Mouse (Mus musculus): ENCODE results near the gene Usf1. TPM values are rescaled to one million over a fixed set of nuclear protein-coding genes. Genes with fewer than 3 reads are reported as not detected.
A peak's percentile ranks its signal among the peaks of the same experiment; 100 is the strongest.

Gene Usf1
- polyA plus RNA-seq, 1 experiment from 2014 or later = 66.4 TPM

DNA sequence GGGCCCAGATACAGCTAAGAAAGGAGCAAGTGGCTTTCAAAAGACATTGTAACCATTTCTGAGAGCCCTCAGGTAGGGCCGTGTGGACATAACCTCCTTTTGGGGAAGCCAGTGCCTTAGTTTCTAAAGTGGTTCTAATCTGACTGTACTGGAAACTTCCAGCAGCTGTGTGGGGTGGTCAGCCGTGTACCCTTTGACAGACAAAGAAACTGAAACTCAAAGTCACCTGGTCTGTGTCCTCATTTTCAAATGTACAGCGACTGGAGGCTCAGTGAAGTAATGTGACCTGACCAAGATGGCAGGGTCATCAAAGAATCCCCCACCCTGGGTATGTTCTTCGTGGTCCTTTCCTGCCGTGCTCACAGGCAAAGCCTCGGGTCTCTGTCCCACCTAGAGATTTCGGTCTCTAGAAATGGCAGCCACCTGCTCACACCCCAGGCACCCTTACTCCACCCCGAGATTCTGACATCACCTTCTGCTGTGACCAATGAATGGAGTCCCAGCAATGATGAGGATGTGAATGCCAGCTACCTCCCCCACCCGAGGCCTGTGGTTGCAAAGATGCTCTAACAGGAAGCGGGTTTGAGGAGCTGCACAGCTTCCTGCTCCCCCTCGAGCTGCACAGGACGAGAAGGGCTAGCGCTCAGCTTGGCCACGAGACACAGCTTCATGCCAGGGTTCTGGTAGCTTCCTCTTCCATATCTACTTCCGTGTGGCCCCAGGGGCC lies 22.6 kb upstream of the Usf1 start, which contains the start of gene Arhgap30:
Gene Arhgap30 (plus strand): TSS at position 579 of the 727 bp plus-strand sequence.
- no peaks in the 10 kb centered on the region for H3K27me3 ChIP-seq (replicated peaks; ENCODE audit: insufficient read depth, low read length)
- no peaks in the 10 kb centered on the region for H3K9me3 ChIP-seq (ENCODE audit: low read length)
- peak within 1 kb of the TSS; percentile 44; the same call in 1 of the 2 replicates for H3K27ac ChIP-seq (ENCODE audit: low read length)
- no peak within 1 kb of the TSS for H3K4me2 ChIP-seq (replicated peaks; ENCODE audit: low read depth, low read length)
- WGBS = 70% methylated on average over 15 of the region's 15 CpGs
- no peak within 1 kb of the TSS; the same call in 1 of the 2 replicates for H3K4me3 ChIP-seq (ENCODE audit: low read depth, low read length)
- TF ChIP-seq EP300 (IDR thresholded peaks at IDR 0.05) (no peak), CTCF (IDR thresholded peaks at IDR 0.05) (no peak)
- ATAC-seq = peak; percentile 59
- no peaks in the 10 kb centered on the region for H3K36me3 ChIP-seq (ENCODE audit: insufficient read depth, low read length)
- no peaks in the 10 kb centered on the region for H3K4me1 ChIP-seq (ENCODE audit: insufficient read depth, low read depth, low read length)
- H3K9ac ChIP-seq (replicated peaks; ENCODE audit: low read depth) = no peak within 1 kb of the TSS
- DNase-seq (ENCODE audit: low spot score) = peak; percentile 59

DNA sequence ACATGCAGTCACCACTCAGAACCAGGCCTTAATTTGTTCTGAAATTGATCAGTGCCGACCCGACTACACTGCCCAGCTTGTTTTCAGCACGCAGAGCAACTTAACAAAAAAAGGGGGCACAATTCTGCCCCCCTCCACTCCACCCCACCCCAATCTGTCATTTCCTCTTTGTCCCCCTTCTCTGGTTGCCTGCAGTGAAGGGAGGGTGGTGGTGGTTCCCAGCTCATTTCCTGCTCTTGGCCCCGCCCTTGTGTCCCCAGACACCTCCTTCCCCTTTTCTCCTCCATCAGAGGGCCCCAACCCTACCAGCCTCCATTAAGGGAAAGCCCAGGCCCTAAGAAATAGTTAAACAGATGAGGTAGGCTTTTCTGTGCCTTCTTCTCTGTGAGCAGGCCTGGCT lies 21.0 kb upstream of the Usf1 start:
- Histone ChIP-seq H3K27me3 (replicated peaks; ENCODE audit: insufficient read depth, low read length) (no peaks in the 10 kb centered on the region), H3K4me1 (ENCODE audit: insufficient read depth, low read depth, low read length) (no peaks in the 10 kb centered on the region), H3K9me3 (ENCODE audit: low read length) (no peaks in the 10 kb centered on the region), H3K36me3 (ENCODE audit: insufficient read depth, low read length) (no peaks in the 10 kb centered on the region), H3K27ac (ENCODE audit: low read length) (no peak overlapping the region), H3K4me2 (replicated peaks; ENCODE audit: low read depth, low read length) (no peak overlapping the region), H3K9ac (replicated peaks; ENCODE audit: low read depth) (no peak overlapping the region), H3K4me3 (ENCODE audit: low read depth, low read length) (no peak overlapping the region)
- WGBS = 71% methylated on average over 4 of the region's 4 CpGs
- TF ChIP-seq EP300 (IDR thresholded peaks at IDR 0.05) = no peak
- TF ChIP-seq CTCF (IDR thresholded peaks at IDR 0.05) = no peak
- ATAC-seq (peak; percentile 55; the same call in 1 of the 2 replicates), DNase-seq (ENCODE audit: low spot score) (peak; percentile 31)

DNA sequence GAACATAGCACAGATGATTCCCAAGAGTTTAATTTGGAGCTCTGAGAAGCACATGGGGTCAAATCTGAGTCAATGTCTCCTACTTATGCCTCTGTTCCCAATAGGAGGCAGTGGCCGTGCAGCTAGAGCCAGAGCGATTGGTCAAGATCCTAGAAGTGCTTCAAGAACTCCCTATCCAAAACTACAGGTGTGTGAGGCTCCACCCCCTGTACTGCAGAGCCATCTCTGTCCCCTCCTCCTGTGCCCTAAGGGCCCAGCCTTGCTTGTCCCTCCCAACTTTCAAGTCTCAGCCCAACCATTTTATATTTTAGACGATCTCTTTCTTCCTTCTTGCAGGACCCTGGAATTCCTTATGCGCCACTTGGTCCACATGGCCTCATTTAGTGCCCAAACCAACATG lies 9.3 kb upstream of the Usf1 start:
- H3K4me1 ChIP-seq (ENCODE audit: insufficient read depth, low read depth, low read length) = no peaks in the 10 kb centered on the region
- WGBS = 77% methylated on average over 4 of the region's 4 CpGs

DNA sequence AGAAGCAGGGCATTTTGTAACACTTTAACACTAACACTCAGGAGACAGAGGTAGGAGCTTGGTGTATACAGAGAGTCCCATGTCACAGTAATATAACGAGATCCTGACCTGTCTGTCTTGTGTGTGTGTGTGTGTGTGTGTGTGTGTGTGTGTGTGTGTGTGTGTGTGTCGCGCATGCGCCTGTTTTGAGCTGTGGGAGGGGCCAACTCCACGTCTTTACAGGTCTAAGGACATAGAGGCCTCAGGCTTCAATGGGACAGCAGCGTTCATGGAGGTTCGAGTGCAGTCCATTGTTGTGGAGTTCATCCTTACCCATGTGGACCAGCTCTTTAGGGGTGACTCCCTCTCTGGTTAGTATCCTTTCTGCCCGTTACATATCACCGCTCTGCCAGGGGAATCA lies 8.1 kb upstream of the Usf1 start:
- TF ChIP-seq CTCF (IDR thresholded peaks at IDR 0.05) (no peak), EP300 (IDR thresholded peaks at IDR 0.05) (no peak)
- Histone ChIP-seq H3K4me3 (ENCODE audit: low read depth, low read length) (no peak overlapping the region), H3K27ac (ENCODE audit: low read length) (no peak overlapping the region), H3K9ac (replicated peaks; ENCODE audit: low read depth) (no peak overlapping the region), H3K27me3 (replicated peaks; ENCODE audit: insufficient read depth, low read length) (no peaks in the 10 kb centered on the region), H3K4me1 (ENCODE audit: insufficient read depth, low read depth, low read length) (no peaks in the 10 kb centered on the region), H3K4me2 (replicated peaks; ENCODE audit: low read depth, low read length) (no peak overlapping the region), H3K36me3 (ENCODE audit: insufficient read depth, low read length) (no peaks in the 10 kb centered on the region), H3K9me3 (ENCODE audit: low read length) (no peaks in the 10 kb centered on the region)
- WGBS = 82% methylated on average over 7 of the region's 9 CpGs
- ATAC-seq (no peak), DNase-seq (ENCODE audit: low spot score) (no peak)

More for the DNA sequence above, 9.3 kb upstream of the Usf1 start:
- Histone ChIP-seq H3K9ac (replicated peaks; ENCODE audit: low read depth) (no peak overlapping the region), H3K9me3 (ENCODE audit: low read length) (no peaks in the 10 kb centered on the region), H3K27me3 (replicated peaks; ENCODE audit: insufficient read depth, low read length) (no peaks in the 10 kb centered on the region), H3K27ac (ENCODE audit: low read length) (no peak overlapping the region), H3K36me3 (ENCODE audit: insufficient read depth, low read length) (no peaks in the 10 kb centered on the region), H3K4me3 (ENCODE audit: low read depth, low read length) (no peak overlapping the region), H3K4me2 (replicated peaks; ENCODE audit: low read depth, low read length) (no peak overlapping the region)
- TF ChIP-seq EP300 (IDR thresholded peaks at IDR 0.05) (no peak), CTCF (IDR thresholded peaks at IDR 0.05) (no peak)
- ATAC-seq (no peak), DNase-seq (ENCODE audit: low spot score) (no peak)

DNA sequence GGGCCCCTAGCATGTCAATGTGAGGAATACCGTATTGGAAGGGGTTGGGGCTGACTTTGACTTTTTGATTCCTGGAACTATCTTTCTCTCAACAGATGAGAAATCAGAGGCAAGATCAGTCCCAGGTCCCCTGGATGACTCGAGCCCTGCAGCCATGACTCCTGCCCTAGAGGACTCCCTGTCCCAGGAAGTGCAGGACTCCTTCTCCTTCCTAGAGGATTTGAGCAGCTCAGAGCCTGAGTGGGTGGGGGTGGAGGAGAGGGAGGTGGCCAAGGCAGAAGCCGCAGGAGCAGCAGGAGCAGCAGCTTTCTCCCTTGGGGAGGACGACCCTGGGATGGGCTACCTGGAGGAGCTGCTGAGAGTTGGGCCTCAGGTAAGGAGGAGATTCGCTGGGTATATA lies 3.9 kb upstream of the Usf1 start:
- TF ChIP-seq EP300 (IDR thresholded peaks at IDR 0.05) (no peak), CTCF (IDR thresholded peaks at IDR 0.05) (no peak)
- WGBS = 70% methylated on average over 5 of the region's 5 CpGs
- Histone ChIP-seq H3K4me1 (ENCODE audit: insufficient read depth, low read depth, low read length) (no peaks in the 10 kb centered on the region), H3K27ac (ENCODE audit: low read length) (no peak overlapping the region), H3K4me2 (replicated peaks; ENCODE audit: low read depth, low read length) (no peak overlapping the region), H3K4me3 (ENCODE audit: low read depth, low read length) (no peak overlapping the region), H3K27me3 (replicated peaks; ENCODE audit: insufficient read depth, low read length) (no peaks in the 10 kb centered on the region), H3K9me3 (ENCODE audit: low read length) (no peaks in the 10 kb centered on the region), H3K36me3 (ENCODE audit: insufficient read depth, low read length) (no peaks in the 10 kb centered on the region), H3K9ac (replicated peaks; ENCODE audit: low read depth) (no peak overlapping the region)
- DNase-seq (ENCODE audit: low spot score) (no peak), ATAC-seq (no peak)

DNA sequence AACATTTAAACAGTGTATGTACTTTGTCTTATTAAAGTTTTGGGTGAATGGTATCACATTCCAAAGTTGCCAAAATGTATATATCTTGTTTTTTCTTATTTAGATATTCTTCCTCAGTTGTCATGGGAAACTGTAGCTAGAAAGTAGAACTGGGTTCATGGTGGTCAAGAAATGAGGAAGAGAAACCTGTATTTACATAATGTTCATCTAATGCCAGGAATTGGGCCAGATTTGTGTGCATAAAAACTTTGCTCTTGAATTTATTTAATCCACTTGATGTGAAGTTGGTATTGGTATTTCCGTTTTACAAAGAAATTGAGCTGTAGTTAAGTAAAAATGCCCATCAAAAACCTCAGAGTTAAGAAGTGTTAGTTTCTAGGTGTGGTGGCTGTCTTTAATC lies 882 bp upstream of the Usf1 start:
- H3K4me3 ChIP-seq (ENCODE audit: low read depth, low read length) = no peak overlapping the region
- H3K4me1 ChIP-seq (ENCODE audit: insufficient read depth, low read depth, low read length) = no peaks in the 10 kb centered on the region; the same call in 1 of the 2 replicates
- 74% methylated on average over 1 of the region's 1 CpGs for WGBS

More for the DNA sequence above, 882 bp upstream of the Usf1 start:
- Histone ChIP-seq H3K4me2 (replicated peaks; ENCODE audit: low read depth, low read length) (no peak overlapping the region), H3K9me3 (ENCODE audit: low read length) (no peaks in the 10 kb centered on the region), H3K9ac (replicated peaks; ENCODE audit: low read depth) (no peak overlapping the region), H3K27ac (ENCODE audit: low read length) (no peak overlapping the region), H3K27me3 (replicated peaks; ENCODE audit: insufficient read depth, low read length) (no peaks in the 10 kb centered on the region), H3K36me3 (ENCODE audit: insufficient read depth, low read length) (no peaks in the 10 kb centered on the region)
- ATAC-seq = no peak
- TF ChIP-seq EP300 (IDR thresholded peaks at IDR 0.05) (no peak), CTCF (IDR thresholded peaks at IDR 0.05) (no peak)
- DNase-seq (ENCODE audit: low spot score) = peak; percentile 31

All from lung, postnatal 0 days (tissue).